Mouse (Mus musculus) liver, adult 2 months (tissue): ENCODE data around the gene Gm8024. TPM values are rescaled to one million over a fixed set of nuclear protein-coding genes. Genes with fewer than 3 reads are reported as not detected.
"Not testable (repeated sequence)": the region's sequence is repeated elsewhere in the genome, so short reads cannot be mapped to it uniquely, and the experiment has no call there.

ENCODE experiments used
- DNase-seq: peaks from one replicate; pipeline ENCODE4 v3.0.0-alpha.2; 2011; ENCODE audit warnings: low read depth, low spot score; ENCODE audit errors: extremely low read depth
- H3K27ac ChIP-seq: fragments of 200-500 bp; replicated peaks from 2 replicates; pipeline ENCODE4 v1.5.1; 2012; ENCODE audit warnings: low read depth, mild to moderate bottlenecking, control low read depth, inconsistent platforms, low read length; ENCODE audit not compliant: insufficient read depth
- H3K27me3 ChIP-seq: fragments of 200-500 bp; 2 replicates; pipeline ENCODE4 v1.6.1; 2012; ENCODE audit warnings: mild to moderate bottlenecking, moderate library complexity, low read length, inconsistent platforms; ENCODE audit not compliant: control insufficient read depth, insufficient read depth
- H3K36me3 ChIP-seq: fragments of 200-500 bp; 2 replicates; pipeline ENCODE4 v1.6.1; 2012; ENCODE audit warnings: low read length, inconsistent platforms; ENCODE audit not compliant: control insufficient read depth, insufficient read depth
- H3K4me1 ChIP-seq: fragments of 200-500 bp; 2 replicates; pipeline ENCODE4 v1.6.1; 2011; ENCODE audit warnings: low read length; ENCODE audit not compliant: control insufficient read depth, insufficient read depth
- H3K4me3 ChIP-seq: fragments of 200-500 bp; 2 replicates; pipeline ENCODE4 v1.5.1; 2011; ENCODE audit warnings: low read depth, mild to moderate bottlenecking, control low read depth, low read length, moderate library complexity; ENCODE audit not compliant: insufficient read depth
- H3K79me2 ChIP-seq: fragments of 200-500 bp; 2 replicates; pipeline ENCODE4 v1.6.1; 2012; ENCODE audit warnings: inconsistent platforms, mild to moderate bottlenecking, low read length, moderate library complexity; ENCODE audit not compliant: control insufficient read depth, insufficient read depth
- H3K9ac ChIP-seq: fragments of 200-500 bp; 2 replicates; pipeline ENCODE4 v1.6.1; 2012; ENCODE audit warnings: low read depth, mild to moderate bottlenecking, control low read depth, inconsistent platforms, low read length
- WGBS: fragments of 180-500 bp; shearing (Covaris S2); methylation state at CpG from one replicate; pipeline ENCODE4 v1.1.7; 2018; 5-methylcytosine and 5-hydroxymethylcytosine counted together
- polyA plus RNA-seq: library from polyadenylated mRNA; depleted of rRNA; stranded (reverse); fragments of >200 nt; gene quantifications from 2 replicates; pipeline ENCODE4 v1.2.3, GENCODE M21; 2012; rRNA removed
- total RNA-seq: library from RNA; depleted of rRNA; stranded (reverse); fragments of >200 nt; gene quantifications from 2 replicates; pipeline ENCODE4 v1.2.3, GENCODE M21; 2014; rRNA removed

Gm8024 gene
- total RNA-seq: not detected in 2 replicates
- polyA plus RNA-seq: not detected in 2 replicates

DNA sequence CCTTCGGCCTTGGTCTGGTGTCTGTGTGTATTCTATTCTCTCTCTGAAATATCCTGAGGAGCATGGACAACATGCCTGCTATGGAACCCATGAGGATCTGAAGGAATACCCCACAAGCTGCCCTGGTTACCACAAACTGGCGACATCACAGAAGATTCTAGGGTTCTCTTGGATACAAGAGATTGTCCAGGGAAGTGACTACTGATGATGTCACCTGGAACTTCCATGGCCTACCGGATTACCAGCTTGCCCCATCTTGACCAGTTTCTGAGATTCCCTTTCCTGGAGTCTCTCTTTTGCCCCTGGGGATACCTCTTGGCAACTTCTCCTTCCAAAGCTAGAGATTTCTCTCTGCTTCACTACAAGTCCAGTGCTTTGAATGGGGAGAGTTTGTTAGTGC lies at the start of gene Gm8024:
Gene Gm8024 (minus strand): TSS at position 101 of the 400 bp plus-strand sequence.
- not testable (repeated sequence) for H3K36me3 ChIP-seq, H3K79me2 ChIP-seq, DNase-seq, H3K4me3 ChIP-seq, H3K9ac ChIP-seq, H3K4me1 ChIP-seq, H3K27ac ChIP-seq, H3K27me3 ChIP-seq
- 100% methylated on average over 1 of the region's 3 CpGs for WGBS

- not testable (repeated sequence) for H3K79me2 ChIP-seq, H3K9ac ChIP-seq, H3K4me3 ChIP-seq, H3K4me1 ChIP-seq, H3K27ac ChIP-seq, H3K27me3 ChIP-seq, H3K36me3 ChIP-seq, DNase-seq
- 8% methylated on average over 28 of the region's 31 CpGs for whole genome bisulfite sequencing
Observed at GRCm38 (mm10) chr14:42543170-42543701, 19.2 kb upstream of the Gm8024 start.

DNA sequence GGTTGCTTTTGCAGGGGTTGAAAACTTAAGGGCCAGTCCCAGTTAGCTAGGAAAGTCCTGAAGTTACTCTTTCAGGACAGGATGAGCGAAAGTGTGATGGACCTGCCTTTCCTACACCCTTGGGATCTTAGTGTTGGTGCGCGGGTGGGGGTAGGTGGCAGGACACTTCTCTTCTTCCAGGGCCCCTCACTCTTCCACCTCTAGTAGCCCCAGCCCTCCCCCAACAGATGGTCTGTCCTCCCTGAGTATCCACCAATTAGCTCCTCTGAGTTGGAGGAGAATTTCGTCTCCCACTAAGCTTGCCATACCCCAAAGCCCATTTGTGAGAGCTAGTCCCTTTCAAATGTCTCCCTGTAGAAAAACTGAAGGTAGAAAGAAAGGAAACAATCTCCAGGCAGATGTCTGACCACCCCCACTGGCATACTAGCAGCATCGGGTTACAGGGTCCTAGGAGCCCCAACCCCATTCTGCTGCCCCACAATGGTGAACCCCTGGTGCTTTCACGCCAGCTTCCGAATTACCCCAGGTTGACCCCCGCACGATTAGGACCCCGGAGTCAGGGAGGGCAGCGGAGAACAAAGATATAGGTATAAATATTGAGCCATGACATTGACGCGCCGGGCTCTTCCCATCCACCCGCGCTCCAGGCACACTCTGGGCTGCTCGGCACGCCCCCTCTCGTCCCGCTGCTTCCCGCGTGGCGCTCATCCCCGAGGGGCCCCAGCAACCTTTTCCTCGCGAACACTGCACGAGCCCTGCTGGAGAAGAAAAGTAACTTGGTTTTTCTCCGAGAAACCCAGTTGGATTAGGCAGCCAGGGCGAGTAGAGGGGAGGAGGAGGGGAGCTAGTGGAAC lies 18.5 kb upstream of the Gm8024 start:
- H3K79me2 ChIP-seq, DNase-seq, H3K27me3 ChIP-seq, H3K4me1 ChIP-seq, H3K4me3 ChIP-seq, H3K9ac ChIP-seq, H3K36me3 ChIP-seq, H3K27ac ChIP-seq: not testable (repeated sequence)
- 23% methylated on average over 23 of the region's 29 CpGs for WGBS

GRCm38 (mm10) chr14:42502249-42502648 lies 21.8 kb downstream of the Gm8024 start, which contains the start of gene Gm8020:
Gene Gm8020, minus strand, starts transcription at chr14:42502349.
- H3K9ac ChIP-seq, H3K27me3 ChIP-seq, DNase-seq, H3K4me1 ChIP-seq, H3K4me3 ChIP-seq, H3K27ac ChIP-seq, H3K36me3 ChIP-seq, H3K79me2 ChIP-seq: not testable (repeated sequence)
- WGBS: 65% methylated on average over 2 of the region's 3 CpGs

Other genes with a start within 250 kb of the Gm8024 start
- gene Gm9611, start 226.9 kb downstream of the Gm8024 start, total RNA-seq: not detected in 2 replicates
- not detected in 2 replicates for gene Gm9611, start 226.9 kb downstream of the Gm8024 start, polyA plus RNA-seq
- gene Gm7995, start 214.1 kb downstream of the Gm8024 start, total RNA-seq: not detected in 2 replicates
- gene Gm7995, start 214.1 kb downstream of the Gm8024 start, polyA plus RNA-seq: not detected in 2 replicates
- gene Gm8005, start 84.6 kb downstream of the Gm8024 start, total RNA-seq: not detected in 2 replicates
- not detected in 2 replicates for gene Gm8005, start 84.6 kb downstream of the Gm8024 start, polyA plus RNA-seq
- not detected in 2 replicates for gene Gm8011, start 60.4 kb downstream of the Gm8024 start, total RNA-seq
- gene Gm8011, start 60.4 kb downstream of the Gm8024 start, polyA plus RNA-seq: not detected in 2 replicates
- not detected in 2 replicates for gene Gm8020, start 21.9 kb downstream of the Gm8024 start, total RNA-seq
- gene Gm8020, start 21.9 kb downstream of the Gm8024 start, polyA plus RNA-seq: not detected in 2 replicates
- not detected in 2 replicates for gene Gm17124, start 75.6 kb upstream of the Gm8024 start, total RNA-seq
- not detected in 2 replicates for gene Gm17124, start 75.6 kb upstream of the Gm8024 start, polyA plus RNA-seq
- gene Gm3633, start 117.6 kb upstream of the Gm8024 start, total RNA-seq: not detected in 2 replicates
- not detected in 2 replicates for gene Gm3633, start 117.6 kb upstream of the Gm8024 start, polyA plus RNA-seq
- gene Gm10378, start 131.7 kb upstream of the Gm8024 start, total RNA-seq: not detected in 2 replicates
- not detected in 2 replicates for gene Gm10378, start 131.7 kb upstream of the Gm8024 start, polyA plus RNA-seq
- not detected in 2 replicates for gene Gm3015, start 244.5 kb upstream of the Gm8024 start, total RNA-seq
- gene Gm3015, start 244.5 kb upstream of the Gm8024 start, polyA plus RNA-seq: not detected in 2 replicates